Mouse (Mus musculus): ENCODE results near the gene Mob2. TPM values are rescaled to one million over a fixed set of nuclear protein-coding genes. Genes with fewer than 3 reads are reported as not detected.

Gene Mob2
- total and polyA plus RNA-seq, 3 experiments, result 22.4 to 30.5 (median 27.3) TPM

DNA sequence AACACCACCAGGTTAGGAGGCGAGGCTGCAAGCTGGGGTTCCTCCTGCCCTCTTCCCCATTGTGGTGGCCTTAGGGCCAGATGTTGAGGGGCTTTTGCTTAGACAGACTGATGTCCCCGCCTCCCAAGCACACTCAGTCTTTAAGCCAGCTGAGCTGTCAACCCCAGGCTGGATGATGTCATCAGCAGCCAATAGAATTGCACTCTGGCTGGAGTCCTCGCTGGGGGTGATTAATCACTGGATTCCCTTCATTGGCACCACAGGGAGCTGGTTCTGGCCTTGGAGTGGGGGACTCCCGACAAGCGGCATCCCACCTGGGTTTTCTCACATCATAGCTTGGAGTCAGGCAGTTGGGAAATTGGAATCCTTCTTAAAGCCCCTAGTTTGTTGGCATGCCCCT, 28.0 kb upstream of the Mob2 start:
- Histone ChIP-seq H3K4me3 (replicated peaks in 1 of 3; ENCODE audit: low read depth in 2 of 3, low read length in 2 of 3, poor library complexity in 1 of 3) (no peak overlapping the region), H3K79me2 (replicated peaks; ENCODE audit: control insufficient read depth, extremely low read depth, insufficient read depth, poor library complexity, severe bottlenecking) (no peaks in the 10 kb centered on the region), H3K4me2 (ENCODE audit: insufficient read depth, low read depth, poor library complexity, severe bottlenecking) (no peak overlapping the region), H3K9me3 (replicated peaks; ENCODE audit: low read length) (no peaks in the 10 kb centered on the region), H3K36me3 (replicated peaks in 1 of 2; ENCODE audit: control insufficient read depth in 1 of 2, insufficient read depth in 1 of 2, low read length in 1 of 2) (peaks cover 2 to 14% of the 10 kb centered on the region in 2 experiments), H3K27me3 (replicated peaks) (peaks cover 69% of the 10 kb centered on the region), H3K4me1 (ENCODE audit: control insufficient read depth in 1 of 2, insufficient read depth in 2 of 2) (peaks cover 3 to 5% of the 10 kb centered on the region in 2 experiments; a peak in 1 of 4 replicates), H3K27ac (ENCODE audit: insufficient read depth, low read depth) (no peak overlapping the region), H3K9ac (ENCODE audit: insufficient read depth, low read depth) (no peak overlapping the region)
- in situ Hi-C loops (cut with MboI; ENCODE audit: low pct_ligation_motif_present, low pct_unique_long_range_greater_than_20kb, low sequenced_read_pairs), result no loop called here
- dilution Hi-C loops (cut with MboI; ENCODE audit: extremely low pct_ligation_motif_present, extremely low pct_unique_long_range_greater_than_20kb, low sequenced_read_pairs), result no loop called here
- TF ChIP-seq CHD1 (IDR thresholded peaks at IDR 0.05; ENCODE audit: low read depth, low read length), result no peak
- no peak for TF ChIP-seq ELF1 (IDR thresholded peaks at IDR 0.05; ENCODE audit: low read depth, low read length)
- TF ChIP-seq MXI1 (IDR thresholded peaks at IDR 0.05; ENCODE audit: low read depth, low read length), result no peak
- TF ChIP-seq MAFK (IDR thresholded peaks at IDR 0.05; ENCODE audit: insufficient replicate concordance, low read length), result no peak
- DNase-seq (ENCODE audit: extremely low read depth), result no peak

DNA sequence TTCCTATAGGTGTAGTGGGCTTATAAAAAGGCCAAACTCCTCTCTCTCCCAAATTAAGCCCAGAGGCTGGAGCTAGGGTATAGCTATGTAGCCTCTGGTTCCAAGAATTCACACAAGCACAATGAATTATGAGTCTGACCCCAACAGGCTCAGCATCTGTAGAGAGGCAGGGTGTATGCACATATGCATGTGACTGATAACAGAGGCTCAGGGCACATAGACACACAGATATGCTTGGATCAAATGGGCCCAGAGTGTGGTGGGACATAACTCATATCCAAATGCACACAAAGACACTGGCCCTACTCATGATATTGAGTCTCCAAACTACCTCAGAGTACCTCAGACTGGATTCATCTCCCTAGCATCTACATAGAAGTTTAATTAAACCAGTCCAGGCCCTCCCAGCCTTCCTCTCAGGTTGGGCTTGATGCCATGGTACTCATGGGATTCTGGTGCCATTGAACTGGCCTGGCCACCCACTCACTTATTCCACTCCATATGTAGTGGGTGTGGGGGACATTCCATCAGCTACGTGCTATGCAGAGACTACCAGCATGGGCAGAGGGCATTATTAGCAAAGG, 26.3 kb upstream of the Mob2 start:
- no peak overlapping the region for H3K9ac ChIP-seq (ENCODE audit: insufficient read depth, low read depth)
- no peak for TF ChIP-seq MAX (IDR thresholded peaks at IDR 0.05; ENCODE audit: low read length)
- TF ChIP-seq TBP (conservative IDR thresholded peaks at IDR 0.05; ENCODE audit: low read depth, low read length), result no peak
- no peak overlapping the region for H3K27ac ChIP-seq (ENCODE audit: insufficient read depth, low read depth)
- H3K4me1 ChIP-seq (ENCODE audit: control insufficient read depth in 1 of 2, insufficient read depth in 2 of 2), result no peaks in the 10 kb centered on the region
- no peak overlapping the region for H3K4me2 ChIP-seq (ENCODE audit: insufficient read depth, low read depth, poor library complexity, severe bottlenecking)
- peaks cover 58% of the 10 kb centered on the region for H3K27me3 ChIP-seq (replicated peaks)
- no peaks in the 10 kb centered on the region for H3K79me2 ChIP-seq (replicated peaks; ENCODE audit: control insufficient read depth, extremely low read depth, insufficient read depth, poor library complexity, severe bottlenecking)
- H3K9me3 ChIP-seq (replicated peaks; ENCODE audit: low read length), result no peaks in the 10 kb centered on the region
- H3K36me3 ChIP-seq (replicated peaks in 1 of 2; ENCODE audit: control insufficient read depth in 1 of 2, insufficient read depth in 1 of 2, low read length in 1 of 2), result peaks cover 13 to 28% of the 10 kb centered on the region in 2 experiments
- in situ Hi-C loops (cut with MboI; ENCODE audit: low pct_ligation_motif_present, low pct_unique_long_range_greater_than_20kb, low sequenced_read_pairs), result no loop called here
- dilution Hi-C loops (cut with MboI; ENCODE audit: extremely low pct_ligation_motif_present, extremely low pct_unique_long_range_greater_than_20kb, low sequenced_read_pairs), result no loop called here
- no peak overlapping the region for H3K4me3 ChIP-seq (replicated peaks in 1 of 3; ENCODE audit: low read depth in 2 of 3, low read length in 2 of 3, poor library complexity in 1 of 3)
- DNase-seq (ENCODE audit: extremely low read depth), result no peak

DNA sequence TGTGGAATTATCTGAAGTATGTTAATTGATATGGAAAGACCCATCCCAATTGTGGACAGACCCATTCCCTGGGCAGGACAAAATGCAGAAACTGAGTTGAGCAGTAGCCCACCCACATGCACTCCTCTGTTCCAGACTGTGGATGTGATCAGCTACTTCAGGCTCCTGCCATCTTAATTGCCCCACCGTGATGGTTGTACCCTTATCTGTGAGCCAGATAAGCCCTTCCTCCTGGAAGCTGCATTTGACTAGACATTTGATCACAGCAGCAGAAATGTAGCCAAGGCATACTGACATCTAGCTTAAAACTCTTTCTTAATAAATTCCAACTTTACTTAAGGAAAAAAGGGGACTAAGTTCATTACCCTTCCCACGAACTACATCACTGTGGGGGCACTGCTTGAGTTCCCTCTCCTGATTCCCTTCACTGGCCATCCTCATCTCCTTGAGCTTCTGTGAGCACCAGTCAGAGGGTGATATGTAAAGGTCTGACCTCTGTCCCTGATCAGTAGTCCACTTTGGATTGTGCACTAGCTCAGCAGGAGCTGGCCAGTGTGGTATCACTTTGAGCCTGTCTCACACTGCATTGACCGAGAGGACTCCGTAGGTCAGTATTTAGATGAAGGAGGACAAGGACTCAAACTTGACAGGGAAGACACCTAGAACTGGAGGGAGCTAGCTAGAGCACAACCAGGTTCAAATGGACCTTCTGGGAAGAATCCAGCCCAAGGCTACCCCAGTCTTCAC, 25.5 kb upstream of the Mob2 start:
- DNase-seq (ENCODE audit: extremely low read depth), result no peak
- H3K27me3 ChIP-seq (replicated peaks), result peaks cover 50% of the 10 kb centered on the region
- H3K27ac ChIP-seq (ENCODE audit: insufficient read depth, low read depth), result no peak overlapping the region

More for the DNA sequence above, 25.5 kb upstream of the Mob2 start:
- dilution Hi-C loops (cut with MboI; ENCODE audit: extremely low pct_ligation_motif_present, extremely low pct_unique_long_range_greater_than_20kb, low sequenced_read_pairs), result no loop called here
- Histone ChIP-seq H3K9ac (ENCODE audit: insufficient read depth, low read depth) (no peak overlapping the region), H3K36me3 (replicated peaks in 1 of 2; ENCODE audit: control insufficient read depth in 1 of 2, insufficient read depth in 1 of 2, low read length in 1 of 2) (peaks cover 15 to 32% of the 10 kb centered on the region in 2 experiments), H3K4me1 (ENCODE audit: control insufficient read depth in 1 of 2, insufficient read depth in 2 of 2) (no peaks in the 10 kb centered on the region), H3K4me2 (ENCODE audit: insufficient read depth, low read depth, poor library complexity, severe bottlenecking) (no peak overlapping the region), H3K79me2 (replicated peaks; ENCODE audit: control insufficient read depth, extremely low read depth, insufficient read depth, poor library complexity, severe bottlenecking) (no peaks in the 10 kb centered on the region), H3K9me3 (replicated peaks; ENCODE audit: low read length) (no peaks in the 10 kb centered on the region), H3K4me3 (replicated peaks in 1 of 3; ENCODE audit: low read depth in 2 of 3, low read length in 2 of 3, poor library complexity in 1 of 3) (no peak overlapping the region)
- TF ChIP-seq TBP (conservative IDR thresholded peaks at IDR 0.05; ENCODE audit: low read depth, low read length) (no peak), MAFK (IDR thresholded peaks at IDR 0.05; ENCODE audit: insufficient replicate concordance, low read length) (no peak), TCF12 (IDR thresholded peaks at IDR 0.05; ENCODE audit: low read depth, low read length) (no peak), E2F4 (IDR thresholded peaks at IDR 0.05; ENCODE audit: insufficient replicate concordance, low read depth, low read length) (no peak)
- in situ Hi-C loops (cut with MboI; ENCODE audit: low pct_ligation_motif_present, low pct_unique_long_range_greater_than_20kb, low sequenced_read_pairs), result no loop called here
